Mouse (Mus musculus): ENCODE results near the gene Abcc3. TPM values are rescaled to one million over a fixed set of nuclear protein-coding genes. Genes with fewer than 3 reads are reported as not detected.

Gene Abcc3
- total and polyA plus RNA-seq, 2 experiments from 2014 or later: 0.99 to 3.6 TPM

DNA sequence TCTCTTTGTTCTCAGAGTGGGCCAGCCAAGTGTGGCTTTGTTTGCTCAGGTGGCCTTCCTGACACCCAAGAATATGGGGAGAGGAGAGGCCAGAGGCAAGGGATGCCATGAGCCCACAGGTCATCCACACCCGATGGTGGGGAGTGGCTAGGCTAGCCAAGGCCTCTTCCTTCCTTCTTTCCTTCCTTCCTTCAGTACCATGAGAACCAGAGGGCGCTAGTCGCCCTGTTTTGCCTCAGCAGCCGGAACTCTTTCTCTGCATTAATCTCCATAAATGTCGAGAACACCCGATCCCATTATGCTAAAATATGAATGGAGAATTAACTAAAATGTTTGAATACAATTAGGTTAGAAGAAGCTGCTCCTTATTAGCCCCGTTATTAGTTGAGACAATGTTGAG is 27.5 kb upstream of the Abcc3 start:
- DNase-seq (ENCODE audit: low spot score): peak; percentile 69

DNA sequence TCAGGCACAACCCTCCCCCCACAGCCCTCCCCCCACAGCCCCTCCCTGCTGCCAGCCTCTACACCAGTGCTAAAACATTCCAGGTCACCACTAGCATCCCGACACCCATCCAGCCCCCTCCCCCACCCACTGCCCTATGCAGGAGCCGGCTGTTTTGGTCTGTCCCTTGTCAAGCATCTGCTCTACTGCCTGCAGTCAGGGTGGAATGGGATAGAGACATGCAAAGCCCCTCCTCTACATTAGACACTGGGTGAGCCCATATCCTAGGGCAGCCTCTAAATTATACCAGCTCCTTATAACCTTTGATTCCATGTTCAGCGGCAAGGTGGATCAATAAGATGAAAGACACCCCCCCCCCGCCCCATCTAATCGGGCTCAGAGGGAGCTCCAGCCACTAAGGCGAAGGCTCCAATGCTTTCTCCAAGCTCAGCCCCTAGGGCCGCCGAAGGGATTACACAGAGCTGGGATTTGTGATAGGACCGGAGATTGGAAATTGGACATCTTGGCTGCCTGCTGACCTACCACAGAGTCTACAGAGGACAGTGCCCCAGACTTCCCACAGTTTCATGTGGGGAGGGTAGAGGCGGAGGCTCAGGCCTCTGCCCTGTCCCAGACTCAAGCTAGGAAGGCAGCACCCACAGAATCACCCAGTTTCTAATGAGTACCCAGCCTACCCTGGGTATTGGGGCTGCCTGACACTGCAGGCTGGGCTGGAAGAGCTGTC is 26.4 kb upstream of the Abcc3 start:
- H3K9me3 ChIP-seq (ENCODE audit: low read length): no peaks in the 10 kb centered on the region
- no peak for TF ChIP-seq CTCF (IDR thresholded peaks at IDR 0.05)
- no peak overlapping the region for H3K4me3 ChIP-seq (ENCODE audit: low read depth, low read length)
- 0 out of 2 replicates have a peak, but pooled peaks cover 3% of the 10 kb centered on the region for H3K4me1 ChIP-seq (ENCODE audit: insufficient read depth, low read length)
- no peak overlapping the region for H3K4me2 ChIP-seq (ENCODE audit: low read depth, low read length, poor library complexity, severe bottlenecking)
- no peak overlapping the region for H3K27ac ChIP-seq (ENCODE audit: low read depth, low read length)
- H3K27me3 ChIP-seq (ENCODE audit: insufficient read depth, low read length): no peaks in the 10 kb centered on the region
- 37% methylated on average over 10 of the region's 10 CpGs for WGBS
- no peak overlapping the region for H3K9ac ChIP-seq (replicated peaks; ENCODE audit: low read length, poor library complexity, severe bottlenecking)
- DNase-seq (ENCODE audit: low spot score): no peak
- peaks cover 40% of the 10 kb centered on the region for H3K36me3 ChIP-seq (ENCODE audit: insufficient read depth, low read length)
- ATAC-seq (ENCODE audit: low FRiP score): no peak; the same call in 1 of the 2 replicates

More for the DNA sequence above, 27.5 kb upstream of the Abcc3 start:
- Histone ChIP-seq H3K36me3 (ENCODE audit: insufficient read depth, low read length) (peaks cover 46% of the 10 kb centered on the region), H3K4me1 (ENCODE audit: insufficient read depth, low read length) (0 out of 2 replicates have a peak, but pooled peaks cover 3% of the 10 kb centered on the region), H3K9me3 (ENCODE audit: low read length) (no peaks in the 10 kb centered on the region), H3K27me3 (ENCODE audit: insufficient read depth, low read length) (no peaks in the 10 kb centered on the region), H3K4me2 (ENCODE audit: low read depth, low read length, poor library complexity, severe bottlenecking) (no peak overlapping the region), H3K27ac (ENCODE audit: low read depth, low read length) (peak overlapping the region; percentile 26; the same call in 1 of the 2 replicates), H3K4me3 (ENCODE audit: low read depth, low read length) (no peak overlapping the region), H3K9ac (replicated peaks; ENCODE audit: low read length, poor library complexity, severe bottlenecking) (0 out of 2 replicates have a peak overlapping the region, but pooled peaks have one; percentile 8)
- ATAC-seq (ENCODE audit: low FRiP score): no peak
- WGBS: 33% methylated on average over 7 of the region's 7 CpGs
- TF ChIP-seq CTCF (IDR thresholded peaks at IDR 0.05): peak; percentile 78

DNA sequence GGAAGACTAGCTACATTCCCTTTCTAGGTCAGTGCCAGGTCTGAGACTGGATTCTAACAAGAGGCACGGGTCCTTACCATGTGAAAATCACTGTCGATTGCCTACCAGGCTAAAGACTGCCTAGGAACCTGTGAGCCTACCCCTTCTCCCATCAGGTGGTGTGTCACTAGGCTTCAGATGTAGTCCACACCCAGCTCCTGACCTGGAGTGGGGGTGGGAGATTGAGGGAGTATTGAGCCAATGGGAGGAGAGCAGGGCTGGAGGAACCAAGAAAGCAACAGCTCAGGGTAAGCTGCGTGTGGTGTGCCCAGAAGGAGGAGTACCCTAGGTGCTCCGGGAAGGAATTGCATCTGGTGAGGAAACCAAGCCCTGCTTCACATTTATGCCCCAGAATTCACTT is 21.2 kb upstream of the Abcc3 start:
- no peaks in the 10 kb centered on the region for H3K9me3 ChIP-seq (ENCODE audit: low read length)
- TF ChIP-seq CTCF (IDR thresholded peaks at IDR 0.05): no peak
- no peaks in the 10 kb centered on the region for H3K27me3 ChIP-seq (ENCODE audit: insufficient read depth, low read length)
- no peak overlapping the region; the same call in 1 of the 2 replicates for H3K27ac ChIP-seq (ENCODE audit: low read depth, low read length)
- peak overlapping the region; percentile 19; the same call in 1 of the 2 replicates for H3K9ac ChIP-seq (replicated peaks; ENCODE audit: low read length, poor library complexity, severe bottlenecking)
- H3K4me2 ChIP-seq (ENCODE audit: low read depth, low read length, poor library complexity, severe bottlenecking): no peak overlapping the region
- H3K4me3 ChIP-seq (ENCODE audit: low read depth, low read length): no peak overlapping the region
- H3K4me1 ChIP-seq (ENCODE audit: insufficient read depth, low read length): 0 out of 2 replicates have a peak, but pooled peaks cover 4% of the 10 kb centered on the region
- ATAC-seq (ENCODE audit: low FRiP score) (no peak), DNase-seq (ENCODE audit: low spot score) (no peak)
- WGBS: 17% methylated on average over 4 of the region's 4 CpGs
- H3K36me3 ChIP-seq (ENCODE audit: insufficient read depth, low read length): peaks cover 45% of the 10 kb centered on the region

DNA sequence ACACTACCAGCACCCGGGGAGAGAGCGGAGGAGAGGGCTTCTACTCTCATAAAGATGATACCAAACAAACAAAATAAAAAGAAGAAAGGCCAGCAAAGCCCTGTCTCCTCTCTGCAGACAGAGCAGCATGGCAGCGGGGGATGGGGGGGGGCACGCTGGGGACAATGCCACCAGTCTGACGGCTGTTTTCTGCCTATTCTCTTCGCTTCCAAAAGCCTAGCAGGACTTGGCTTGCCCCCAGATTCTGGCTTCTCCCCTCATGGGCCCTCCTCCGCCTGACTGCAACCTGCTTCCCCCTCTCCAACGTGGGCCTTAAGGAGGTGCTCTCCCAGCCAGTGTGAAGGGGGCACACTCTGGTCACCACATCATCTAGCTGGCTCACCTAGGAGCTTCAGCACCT is 20.7 kb upstream of the Abcc3 start:
- Histone ChIP-seq H3K9ac (replicated peaks; ENCODE audit: low read length, poor library complexity, severe bottlenecking) (peak overlapping the region; percentile 19; the same call in 1 of the 2 replicates), H3K9me3 (ENCODE audit: low read length) (no peaks in the 10 kb centered on the region), H3K27ac (ENCODE audit: low read depth, low read length) (peak overlapping the region; percentile 13; the same call in 1 of the 2 replicates), H3K4me2 (ENCODE audit: low read depth, low read length, poor library complexity, severe bottlenecking) (peak overlapping the region; percentile 21; the same call in 1 of the 2 replicates), H3K27me3 (ENCODE audit: insufficient read depth, low read length) (no peaks in the 10 kb centered on the region), H3K4me3 (ENCODE audit: low read depth, low read length) (no peak overlapping the region), H3K36me3 (ENCODE audit: insufficient read depth, low read length) (peaks cover 41% of the 10 kb centered on the region), H3K4me1 (ENCODE audit: insufficient read depth, low read length) (0 out of 2 replicates have a peak, but pooled peaks cover 4% of the 10 kb centered on the region)
- TF ChIP-seq CTCF (IDR thresholded peaks at IDR 0.05): no peak
- ATAC-seq (ENCODE audit: low FRiP score) (peak; percentile 50; the same call in 1 of the 2 replicates), DNase-seq (ENCODE audit: low spot score) (peak; percentile 79)
- WGBS: 15% methylated on average over 8 of the region's 8 CpGs

DNA sequence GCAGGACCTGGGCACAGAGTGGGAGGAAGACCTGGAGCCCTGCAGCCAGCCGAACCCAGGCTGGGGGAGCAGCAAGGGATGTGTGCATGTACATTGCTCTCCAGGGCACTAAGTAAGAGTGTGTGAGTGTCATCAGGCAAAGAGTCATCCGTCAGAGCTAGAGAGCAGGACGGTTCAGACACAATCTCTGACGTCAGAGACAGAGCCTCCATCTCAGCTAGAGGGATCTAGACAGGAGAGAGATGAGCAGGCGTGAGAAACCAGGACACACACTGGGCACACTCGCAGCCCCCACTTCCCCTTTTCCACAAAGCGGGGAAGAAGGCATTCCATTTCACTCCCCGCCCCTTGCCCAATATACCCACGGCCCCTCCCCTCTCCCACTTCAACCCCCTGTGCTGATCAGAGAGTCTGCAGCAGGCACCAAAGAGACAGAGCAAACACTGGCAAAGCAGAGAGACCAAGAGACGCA is 20.2 kb upstream of the Abcc3 start:
- H3K9me3 ChIP-seq (ENCODE audit: low read length): no peaks in the 10 kb centered on the region
- peak overlapping the region; percentile 21; the same call in 1 of the 2 replicates for H3K4me2 ChIP-seq (ENCODE audit: low read depth, low read length, poor library complexity, severe bottlenecking)
- H3K36me3 ChIP-seq (ENCODE audit: insufficient read depth, low read length): peaks cover 38% of the 10 kb centered on the region
- H3K9ac ChIP-seq (replicated peaks; ENCODE audit: low read length, poor library complexity, severe bottlenecking): peak overlapping the region; percentile 19; the same call in 1 of the 2 replicates
- TF ChIP-seq CTCF (IDR thresholded peaks at IDR 0.05): no peak
- H3K27ac ChIP-seq (ENCODE audit: low read depth, low read length): peak overlapping the region; percentile 13; the same call in 1 of the 2 replicates
- no peaks in the 10 kb centered on the region for H3K27me3 ChIP-seq (ENCODE audit: insufficient read depth, low read length)
- H3K4me1 ChIP-seq (ENCODE audit: insufficient read depth, low read length): 0 out of 2 replicates have a peak, but pooled peaks cover 4% of the 10 kb centered on the region
- DNase-seq (ENCODE audit: low spot score) (no peak), ATAC-seq (ENCODE audit: low FRiP score) (peak; percentile 35)
- no peak overlapping the region for H3K4me3 ChIP-seq (ENCODE audit: low read depth, low read length)
- WGBS: 16% methylated on average over 10 of the region's 10 CpGs

DNA sequence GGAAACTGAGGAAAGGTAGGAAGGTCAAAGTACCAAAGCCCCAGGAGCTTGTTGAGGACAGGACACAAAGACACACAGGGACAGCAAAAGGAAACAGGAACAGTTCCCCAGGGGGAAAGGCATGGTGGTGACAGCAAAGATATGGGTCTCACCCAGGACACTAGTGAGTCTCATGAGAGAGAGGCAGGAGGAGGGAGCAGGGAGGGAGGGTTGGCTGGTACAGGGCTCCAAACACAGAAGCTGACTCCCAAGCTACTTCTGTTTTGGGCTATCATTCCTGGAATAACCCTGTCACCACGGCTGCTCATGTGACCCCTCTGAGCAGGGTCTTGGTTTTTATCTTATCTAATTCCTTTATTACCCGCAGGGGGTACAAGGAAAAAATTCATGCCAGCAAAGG is 19.8 kb upstream of the Abcc3 start:
- no peak overlapping the region for H3K9ac ChIP-seq (replicated peaks; ENCODE audit: low read length, poor library complexity, severe bottlenecking)
- H3K9me3 ChIP-seq (ENCODE audit: low read length): no peaks in the 10 kb centered on the region
- DNase-seq (ENCODE audit: low spot score) (no peak), ATAC-seq (ENCODE audit: low FRiP score) (no peak)
- H3K4me2 ChIP-seq (ENCODE audit: low read depth, low read length, poor library complexity, severe bottlenecking): no peak overlapping the region
- no peak overlapping the region for H3K4me3 ChIP-seq (ENCODE audit: low read depth, low read length)
- peaks cover 38% of the 10 kb centered on the region for H3K36me3 ChIP-seq (ENCODE audit: insufficient read depth, low read length)
- H3K27ac ChIP-seq (ENCODE audit: low read depth, low read length): no peak overlapping the region
- whole genome bisulfite sequencing: 48% methylated on average over 2 of the region's 2 CpGs
- H3K4me1 ChIP-seq (ENCODE audit: insufficient read depth, low read length): 0 out of 2 replicates have a peak, but pooled peaks cover 4% of the 10 kb centered on the region
- H3K27me3 ChIP-seq (ENCODE audit: insufficient read depth, low read length): no peaks in the 10 kb centered on the region
- TF ChIP-seq CTCF (IDR thresholded peaks at IDR 0.05): no peak
